Mouse (Mus musculus) neural tube, embryonic 13.5 days (tissue): Measurements from ENCODE around the gene Trpc4ap. TPM values are rescaled to one million over a fixed set of nuclear protein-coding genes. Genes with fewer than 3 reads are reported as not detected.
A peak's percentile ranks its signal among the peaks of the same experiment; 100 is the strongest.

ENCODE experiments used
- ATAC-seq: fragments of 200-750 bp; cut with Nextera tagmentation; 2 replicates; pipeline ENCODE4 v1.8.0; 2017; ENCODE audit warnings: low read depth, mild to moderate bottlenecking, moderate TSS enrichment, moderate library complexity
- H3K27ac ChIP-seq: fragments of 300-500 bp; sonication (generic); replicated peaks from 2 replicates; pipeline ENCODE4 v1.5.1; 2015; ENCODE audit warnings: moderate library complexity, mild to moderate bottlenecking, inconsistent platforms
- H3K27me3 ChIP-seq: fragments of 300-500 bp; sonication (generic); 2 replicates; pipeline ENCODE4 v1.6.1; 2015; ENCODE audit warnings: mild to moderate bottlenecking, inconsistent platforms
- H3K36me3 ChIP-seq: fragments of 300-500 bp; sonication (generic); 2 replicates; pipeline ENCODE4 v1.6.1; 2015; ENCODE audit warnings: mild to moderate bottlenecking, inconsistent platforms
- H3K4me1 ChIP-seq: fragments of 300-500 bp; sonication (generic); replicated peaks from 2 replicates; pipeline ENCODE4 v1.6.1; 2015; ENCODE audit warnings: inconsistent platforms
- H3K4me2 ChIP-seq: fragments of 300-500 bp; sonication (generic); 2 replicates; pipeline ENCODE4 v1.6.1; 2015; ENCODE audit warnings: inconsistent platforms, mild to moderate bottlenecking, moderate library complexity
- H3K4me3 ChIP-seq: fragments of 300-500 bp; sonication (generic); 2 replicates; pipeline ENCODE4 v1.5.1; 2015; ENCODE audit warnings: mild to moderate bottlenecking, inconsistent platforms
- H3K9ac ChIP-seq: fragments of 300-500 bp; sonication (generic); 2 replicates; pipeline ENCODE4 v1.6.1; 2015; ENCODE audit warnings: moderate library complexity, mild to moderate bottlenecking, inconsistent platforms
- H3K9me3 ChIP-seq: fragments of 300-500 bp; sonication (generic); 2 replicates; pipeline ENCODE4 v1.6.1; 2016; ENCODE audit warnings: inconsistent platforms
- WGBS: fragments of 180-500 bp; shearing (Covaris S2); methylation state at CpG from one replicate; pipeline ENCODE4 v1.1.7; 2015; 5-methylcytosine and 5-hydroxymethylcytosine counted together
- microRNA counts: library from miRNA; unstranded; fragments of <30 nt; microRNA quantifications from one replicate; lab custom pipeline; 2016
- microRNA-seq: library from miRNA; unstranded; fragments of <30 nt; microRNA quantifications from one replicate; pipeline ENCODE4, GENCODE M21; 2016
- polyA plus RNA-seq: library from polyadenylated mRNA; unstranded; fragments of >200 nt; fragmentation: Nextera tagmentation; extraction: Ambion mirVana; gene quantifications from 2 replicates; pipeline ENCODE4 v1.2.1, GENCODE M21; 2015

Trpc4ap gene
- polyA plus RNA-seq, 1 experiment from 2014 or later, result 166 TPM

DNA sequence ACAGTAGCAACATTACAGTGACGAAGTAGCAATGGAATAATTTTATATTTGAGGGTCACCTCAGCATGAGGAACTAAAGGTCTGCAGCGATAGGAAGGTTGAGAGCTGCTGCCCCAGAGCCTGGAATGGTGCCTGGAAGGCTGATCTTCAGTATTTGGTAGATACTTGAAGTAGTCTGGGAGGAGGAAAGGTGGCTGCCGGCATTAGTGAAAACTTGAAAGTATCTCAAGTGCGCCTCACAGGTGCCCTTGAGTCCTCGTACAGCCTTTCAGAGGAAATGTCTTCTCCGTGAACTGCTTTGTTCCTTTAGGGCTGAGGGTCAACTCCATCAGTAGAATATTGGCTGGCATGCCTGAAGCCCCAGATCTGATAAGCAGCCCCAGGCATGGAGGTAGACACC lies 96.7 kb downstream of the Trpc4ap start:
- Histone ChIP-seq H3K4me1 (peaks cover 13% of the 10 kb centered on the region), H3K9me3 (no peaks in the 10 kb centered on the region), H3K9ac (no peak overlapping the region), H3K27me3 (no peaks in the 10 kb centered on the region; the same call in 1 of the 2 replicates), H3K4me2 (no peak overlapping the region), H3K4me3 (no peak overlapping the region), H3K27ac (no peak overlapping the region), H3K36me3 (no peaks in the 10 kb centered on the region)
- ATAC-seq, result no peak
- WGBS, result 82% methylated on average over 6 of the region's 6 CpGs

DNA sequence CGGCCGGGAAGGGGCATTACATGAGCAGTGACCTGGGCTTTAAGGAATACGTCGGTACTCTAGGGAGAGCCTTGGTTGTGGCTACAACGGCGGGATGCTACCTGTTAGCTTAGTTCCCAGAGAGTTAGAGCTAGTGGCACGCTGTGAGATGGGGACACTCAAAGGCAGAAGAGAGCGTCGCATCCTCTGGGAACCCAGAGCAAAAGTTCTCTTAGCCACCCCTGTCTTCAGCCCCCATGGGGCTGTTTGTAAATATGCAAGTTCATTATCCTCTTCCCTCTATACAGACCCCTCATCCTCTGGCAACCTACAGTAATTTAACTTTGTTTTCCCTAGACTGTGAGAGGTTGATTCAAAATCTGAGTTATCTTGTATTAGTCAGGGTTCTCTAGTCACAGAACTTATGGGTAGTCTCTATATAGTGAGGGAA lies 99.3 kb downstream of the Trpc4ap start:
- peaks cover 13% of the 10 kb centered on the region for H3K4me1 ChIP-seq
- no peak for ATAC-seq
- H3K9ac ChIP-seq, result peak overlapping the region; percentile 79
- H3K4me3 ChIP-seq, result peak overlapping the region; percentile 60
- H3K27me3 ChIP-seq, result no peaks in the 10 kb centered on the region; the same call in 1 of the 2 replicates
- 0 out of 2 replicates have a peak overlapping the region, but pooled peaks have one; percentile 20 for H3K27ac ChIP-seq
- H3K36me3 ChIP-seq, result no peaks in the 10 kb centered on the region
- H3K4me2 ChIP-seq, result peak overlapping the region; percentile 83
- H3K9me3 ChIP-seq, result no peaks in the 10 kb centered on the region
- 1% methylated on average over 9 of the region's 9 CpGs for WGBS

DNA sequence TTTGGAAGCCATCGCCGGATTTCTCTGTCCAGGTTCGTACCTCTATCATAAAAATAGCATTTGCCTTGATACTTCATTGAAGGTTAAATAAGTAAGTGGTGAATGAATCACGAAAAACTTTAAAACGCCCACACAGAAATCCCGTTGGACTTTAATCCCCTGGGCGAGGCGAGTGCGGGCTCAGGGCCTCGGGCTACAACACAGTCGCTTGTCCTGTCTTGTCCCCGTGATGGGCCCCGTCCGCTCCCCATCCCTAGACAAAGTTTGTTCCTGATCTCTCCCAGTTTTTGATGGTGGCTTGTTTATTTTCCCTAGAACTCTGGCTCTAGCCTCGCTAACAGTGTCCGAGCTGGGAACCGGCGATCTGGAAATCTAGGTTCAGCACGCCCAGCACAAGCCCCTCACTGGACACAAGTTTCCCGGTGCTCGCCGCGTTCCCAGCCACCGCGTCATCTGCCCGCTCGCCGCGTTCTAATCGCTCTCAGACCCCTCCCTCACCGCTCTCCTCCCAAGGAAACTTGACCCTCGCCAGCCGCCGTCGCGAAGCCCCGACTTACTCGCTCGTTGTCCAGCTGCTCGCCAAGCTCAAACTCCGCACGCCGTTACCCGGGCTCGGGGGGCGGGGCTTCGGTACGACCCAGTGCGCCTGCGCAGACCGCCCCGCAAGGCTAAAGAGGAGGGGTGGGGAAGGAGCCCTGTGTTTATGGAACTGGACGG lies 99.9 kb downstream of the Trpc4ap start, which contains the start of gene Gss:
Gss (minus strand) TSS at position 674 of the 717 bp plus-strand sequence.
- H3K27ac ChIP-seq, result peak within 1 kb of the TSS; percentile 74
- H3K4me1 ChIP-seq, result peaks cover 13% of the 10 kb centered on the region
- peak within 1 kb of the TSS; percentile 79 for H3K9ac ChIP-seq
- peak within 1 kb of the TSS; percentile 60 for H3K4me3 ChIP-seq
- no peaks in the 10 kb centered on the region for H3K9me3 ChIP-seq
- no peaks in the 10 kb centered on the region; the same call in 1 of the 2 replicates for H3K27me3 ChIP-seq
- ATAC-seq, result peak; percentile 92
- no peaks in the 10 kb centered on the region for H3K36me3 ChIP-seq
- under 1% methylated on average over 53 of the region's 53 CpGs for WGBS
- peak within 1 kb of the TSS; percentile 83 for H3K4me2 ChIP-seq

DNA sequence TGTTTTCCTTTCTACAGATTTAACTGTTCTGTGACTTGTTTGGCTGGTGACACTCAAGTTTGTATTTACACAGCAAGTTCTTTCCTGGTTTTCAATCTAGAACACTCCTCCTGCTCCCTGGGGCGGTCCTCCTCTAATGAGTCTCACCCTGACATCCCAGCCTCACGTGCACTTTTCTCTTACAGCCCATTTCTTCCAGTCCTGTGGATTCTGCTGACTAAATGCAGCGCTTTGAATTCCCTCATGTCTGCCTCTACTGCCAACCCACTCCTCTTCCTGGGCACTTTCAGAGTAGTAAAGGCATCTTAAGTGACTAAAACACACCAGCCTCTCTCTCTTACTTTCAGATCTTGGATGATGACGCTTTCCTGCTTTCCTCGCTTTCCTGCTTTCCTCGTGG lies 100.5 kb downstream of the Trpc4ap start:
- ATAC-seq, result no peak
- peaks cover 13% of the 10 kb centered on the region for H3K4me1 ChIP-seq
- peak overlapping the region; percentile 60 for H3K4me3 ChIP-seq
- peak overlapping the region; percentile 83 for H3K4me2 ChIP-seq
- 5% methylated on average over 6 of the region's 6 CpGs for WGBS
- peak overlapping the region; percentile 74 for H3K27ac ChIP-seq
- no peaks in the 10 kb centered on the region for H3K36me3 ChIP-seq
- no peaks in the 10 kb centered on the region; the same call in 1 of the 2 replicates for H3K27me3 ChIP-seq
- H3K9ac ChIP-seq, result peak overlapping the region; percentile 79
- no peaks in the 10 kb centered on the region for H3K9me3 ChIP-seq

DNA sequence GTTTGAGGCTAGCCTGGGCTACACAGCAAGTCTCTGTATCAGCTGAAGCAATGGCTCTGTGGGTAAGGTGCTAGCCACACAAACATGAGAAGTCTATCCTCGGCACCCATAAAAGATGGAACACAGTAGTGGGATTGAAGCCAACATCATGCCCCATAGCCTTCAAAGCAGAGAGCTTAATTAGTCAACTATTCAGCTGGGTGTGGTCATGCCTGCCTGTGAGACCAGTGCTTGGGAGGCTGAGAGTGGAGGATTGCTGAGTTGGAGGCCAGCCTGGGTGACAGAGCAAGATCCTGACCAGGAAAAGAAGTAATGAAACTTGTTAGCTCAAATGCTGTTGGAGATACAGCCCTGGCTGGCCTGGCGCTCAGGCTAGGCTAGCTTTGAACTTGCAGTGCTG lies 101.3 kb downstream of the Trpc4ap start:
- H3K4me1 ChIP-seq, result peaks cover 13% of the 10 kb centered on the region
- no peaks in the 10 kb centered on the region for H3K36me3 ChIP-seq
- H3K4me2 ChIP-seq, result no peak overlapping the region
- H3K27ac ChIP-seq, result no peak overlapping the region
- 87% methylated on average over 2 of the region's 2 CpGs for WGBS
- H3K9ac ChIP-seq, result no peak overlapping the region
- no peaks in the 10 kb centered on the region; the same call in 1 of the 2 replicates for H3K27me3 ChIP-seq
- ATAC-seq, result no peak
- no peaks in the 10 kb centered on the region for H3K9me3 ChIP-seq
- no peak overlapping the region for H3K4me3 ChIP-seq

DNA sequence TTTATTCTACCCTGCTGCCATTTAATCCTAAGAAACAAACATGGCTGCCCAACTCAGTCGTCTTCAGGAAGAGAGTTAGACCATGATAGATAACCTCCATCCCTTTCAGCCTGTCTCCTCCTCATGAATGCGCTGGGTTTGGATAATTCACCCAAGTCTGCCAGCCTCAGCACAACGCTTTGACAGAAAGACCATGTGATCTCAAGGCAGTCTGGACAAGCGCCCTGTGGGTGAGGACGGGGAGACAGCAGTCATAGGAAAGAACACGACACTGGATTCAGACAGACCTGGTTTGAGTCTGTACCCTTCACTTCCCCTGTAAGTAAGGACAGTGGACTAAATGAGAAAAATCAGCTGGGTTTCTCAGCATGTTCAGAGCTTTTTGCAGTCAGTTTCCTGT lies 102.7 kb downstream of the Trpc4ap start:
- Histone ChIP-seq H3K4me1 (peaks cover 13% of the 10 kb centered on the region), H3K4me2 (no peak overlapping the region), H3K36me3 (no peaks in the 10 kb centered on the region), H3K27me3 (no peaks in the 10 kb centered on the region), H3K27ac (no peak overlapping the region), H3K9ac (no peak overlapping the region), H3K4me3 (no peak overlapping the region), H3K9me3 (no peaks in the 10 kb centered on the region)
- 76% methylated on average over 6 of the region's 6 CpGs for WGBS
- ATAC-seq, result no peak

DNA sequence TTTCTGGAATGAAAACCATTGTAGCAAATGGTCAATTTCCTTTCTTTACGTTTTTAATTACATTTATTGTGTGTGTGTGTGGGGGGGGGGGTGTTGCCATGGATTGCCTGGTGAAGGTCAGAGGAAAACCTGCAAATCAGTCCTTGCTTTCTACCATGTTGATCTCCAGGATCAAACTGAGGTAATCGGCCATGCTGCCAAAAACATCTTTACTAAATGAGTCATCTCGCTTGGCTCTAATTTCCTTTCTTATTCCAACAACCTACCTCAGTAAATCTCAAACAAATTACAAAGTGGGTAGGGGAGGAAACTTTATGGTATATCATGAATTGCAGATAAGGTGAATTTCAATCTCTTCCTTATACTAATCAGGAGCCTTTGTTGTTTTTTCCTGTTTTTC lies 104.0 kb downstream of the Trpc4ap start:
- no peaks in the 10 kb centered on the region for H3K27me3 ChIP-seq
- H3K36me3 ChIP-seq, result no peaks in the 10 kb centered on the region
- H3K9me3 ChIP-seq, result no peaks in the 10 kb centered on the region
- H3K9ac ChIP-seq, result no peak overlapping the region
- H3K4me1 ChIP-seq, result peaks cover 13% of the 10 kb centered on the region
- ATAC-seq, result no peak
- H3K27ac ChIP-seq, result no peak overlapping the region
- H3K4me2 ChIP-seq, result no peak overlapping the region
- WGBS, result 81% methylated on average over 3 of the region's 3 CpGs
- H3K4me3 ChIP-seq, result no peak overlapping the region

DNA sequence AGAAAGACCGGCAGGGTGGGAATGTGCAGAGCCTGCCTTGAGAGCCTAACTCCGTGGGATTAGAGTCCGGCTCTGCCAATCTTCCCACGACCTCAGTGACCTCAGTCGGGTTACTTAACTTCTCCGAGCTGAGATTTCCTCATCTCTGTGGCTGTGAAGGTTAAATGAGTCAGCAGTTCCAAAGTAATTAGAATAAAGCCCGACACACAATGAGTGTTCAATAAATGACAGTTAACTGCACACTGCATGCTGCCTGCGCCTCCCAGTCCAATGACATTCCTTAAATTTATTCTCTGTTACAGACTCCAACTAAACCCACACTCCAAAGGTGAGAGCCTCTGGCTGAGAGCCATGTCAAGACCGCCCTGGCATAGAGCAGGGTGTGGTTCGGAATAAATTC lies 106.7 kb downstream of the Trpc4ap start:
- no peak overlapping the region for H3K4me2 ChIP-seq
- no peaks in the 10 kb centered on the region for H3K9me3 ChIP-seq
- no peak overlapping the region for H3K4me3 ChIP-seq
- WGBS, result 66% methylated on average over 10 of the region's 10 CpGs
- H3K27ac ChIP-seq, result no peak overlapping the region
- H3K27me3 ChIP-seq, result no peaks in the 10 kb centered on the region
- H3K9ac ChIP-seq, result no peak overlapping the region
- H3K4me1 ChIP-seq, result no peaks in the 10 kb centered on the region
- no peaks in the 10 kb centered on the region for H3K36me3 ChIP-seq
- no peak for ATAC-seq

DNA sequence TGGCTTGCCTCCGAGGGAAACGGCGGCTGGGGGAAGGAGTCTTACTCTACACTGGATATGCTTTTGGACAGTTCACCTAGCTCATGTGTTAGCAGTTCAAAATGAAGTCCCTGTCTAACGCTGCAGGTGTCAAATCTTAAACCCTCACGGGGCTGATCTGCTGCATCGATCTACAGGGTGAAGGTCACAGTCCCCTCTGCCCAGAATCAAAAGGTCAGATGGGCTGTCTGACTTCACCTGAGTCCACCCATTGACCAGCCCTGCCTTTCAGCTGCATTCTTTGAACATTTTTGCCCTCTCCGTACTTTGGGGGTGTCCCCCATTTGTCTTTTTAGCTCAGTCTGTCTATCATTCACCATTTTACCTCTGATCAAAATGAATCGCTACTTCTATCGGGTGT lies 107.1 kb downstream of the Trpc4ap start:
- no peak overlapping the region for H3K9ac ChIP-seq
- WGBS, result 89% methylated on average over 9 of the region's 9 CpGs
- no peak overlapping the region for H3K27ac ChIP-seq
- H3K4me2 ChIP-seq, result no peak overlapping the region
- H3K4me1 ChIP-seq, result no peaks in the 10 kb centered on the region
- no peak overlapping the region for H3K4me3 ChIP-seq
- H3K27me3 ChIP-seq, result no peaks in the 10 kb centered on the region
- H3K36me3 ChIP-seq, result no peaks in the 10 kb centered on the region
- H3K9me3 ChIP-seq, result no peaks in the 10 kb centered on the region
- ATAC-seq, result no peak

MicroRNAs encoded within 50 kb of the gene (microRNA counts, 519-probe panel; counts per million panel counts)
- not detected for microRNA mmu-miR-499 (lab: Ali Mortazavi, UCI)

Small RNAs within 50 kb of the gene (microRNA-seq; reads per million reads assigned to microRNA genes)
- 7.3 reads per million, percentile 23 among the genes with 10 or more reads in this experiment for gene Mir499

Other genes starting within 250 kb of the Trpc4ap start
- gene Ncoa6, start 218.5 kb downstream of the Trpc4ap start, polyA plus RNA-seq, result 22.5 and 22.8 TPM in 2 replicates
- gene Acss2, start 174.4 kb downstream of the Trpc4ap start, polyA plus RNA-seq, result 28.3 and 29.8 TPM in 2 replicates
- 69.9 and 79.2 TPM in 2 replicates for gene Ggt7, start 174.1 kb downstream of the Trpc4ap start, polyA plus RNA-seq
- 15.4 and 15.8 TPM in 2 replicates for gene Gss, start 99.6 kb downstream of the Trpc4ap start, polyA plus RNA-seq
- 0.50 and 0.90 TPM in 2 replicates for gene Myh7b, start 81.2 kb downstream of the Trpc4ap start, polyA plus RNA-seq
- 38.9 and 40.3 TPM in 2 replicates for gene Edem2, start 37.1 kb upstream of the Trpc4ap start, polyA plus RNA-seq
- not detected in 2 replicates for gene Gm17581, start 43.5 kb upstream of the Trpc4ap start, polyA plus RNA-seq
- gene Procr, start 58.7 kb upstream of the Trpc4ap start, polyA plus RNA-seq, result 4.5 and 5.1 TPM in 2 replicates
- gene Mmp24, start 83.0 kb upstream of the Trpc4ap start, polyA plus RNA-seq, result 11.7 and 12.2 TPM in 2 replicates
- gene BC029722, start 127.0 kb upstream of the Trpc4ap start, polyA plus RNA-seq, result 24.1 and 28.7 TPM in 2 replicates
- gene Eif6, start 134.5 kb upstream of the Trpc4ap start, polyA plus RNA-seq, result 156 and 170 TPM in 2 replicates
- 0.56 and 0.63 TPM in 2 replicates for gene Fam83c, start 142.5 kb upstream of the Trpc4ap start, polyA plus RNA-seq
- gene Uqcc1, start 237.9 kb upstream of the Trpc4ap start, polyA plus RNA-seq, result 69.7 and 73.1 TPM in 2 replicates
- not detected in 2 replicates for gene Gm15557, start 248.3 kb upstream of the Trpc4ap start, polyA plus RNA-seq